10 mouse cellular contexts compared by ENCODE assay signal in genomic region chr19:55219359-55219758, GRCm38 (mm10). TPM values are rescaled to one million over a fixed set of nuclear protein-coding genes. Genes with fewer than 3 reads are reported as not detected.
DNase-seq lines count a peak whose midpoint lies in the region; ATAC-seq lines count a peak whose summit lies in the region.
"Had no signal": no experiment of that assay in that cellular context is flagged by ENCODE, and none has a peak within 500 bp of the region (broad histone marks: within the 10 kb centered on the region; RNA-seq: fewer than 3 reads in every experiment).

No protein-coding gene starts in this region.

- peaks cover 20% of the 10 kb centered on the region for H3K4me1 ChIP-seq in forebrain, embryonic 10.5 days
- peaks cover 7% of the 10 kb centered on the region for H3K4me1 ChIP-seq in forebrain, embryonic 16.5 days (replicated peaks; ENCODE audit: control insufficient read depth, insufficient read depth, low read length)
- H3K4me1 ChIP-seq in lung, embryonic 15.5 days: peaks cover 29% of the 10 kb centered on the region
- peaks cover 11% of the 10 kb centered on the region for H3K4me1 ChIP-seq in midbrain, embryonic 15.5 days

- no peak for ATAC-seq in forebrain, embryonic 16.5 days
- ATAC-seq in lung, embryonic 15.5 days (ENCODE audit: borderline replicate concordance, extremely low read depth, low FRiP score, low TSS enrichment): no peak
- no peak for ATAC-seq in midbrain, embryonic 15.5 days (replicated peaks)
- ATAC-seq in frontal cortex, adult (ENCODE audit: low TSS enrichment): no peak

- no peaks in the 10 kb centered on the region for H3K36me3 ChIP-seq in forebrain, embryonic 10.5 days (replicated peaks)
- H3K36me3 ChIP-seq in forebrain, embryonic 16.5 days (ENCODE audit: control insufficient read depth, insufficient read depth): no peaks in the 10 kb centered on the region
- no peaks in the 10 kb centered on the region for H3K36me3 ChIP-seq in lung, embryonic 15.5 days
- H3K36me3 ChIP-seq in midbrain, embryonic 15.5 days (replicated peaks): no peaks in the 10 kb centered on the region

- 0 out of 2 replicates have a peak overlapping the region, but pooled peaks have one; percentile 63 for H3K27ac ChIP-seq in forebrain, embryonic 10.5 days
- no peak overlapping the region for H3K27ac ChIP-seq in forebrain, embryonic 16.5 days (ENCODE audit: low read length)
- peak overlapping the region; percentile 35; the same call in 1 of the 2 replicates for H3K27ac ChIP-seq in lung, embryonic 15.5 days
- H3K27ac ChIP-seq in midbrain, embryonic 15.5 days: no peak overlapping the region

- H3K27me3 ChIP-seq in forebrain, embryonic 10.5 days (ENCODE audit: poor library complexity, severe bottlenecking): peaks cover 7% of the 10 kb centered on the region
- no peaks in the 10 kb centered on the region for H3K27me3 ChIP-seq in forebrain, embryonic 16.5 days (replicated peaks; ENCODE audit: control insufficient read depth, insufficient read depth, low read length)
- H3K27me3 ChIP-seq in lung, embryonic 15.5 days: no peaks in the 10 kb centered on the region
- H3K27me3 ChIP-seq in midbrain, embryonic 15.5 days (replicated peaks): no peaks in the 10 kb centered on the region

- no peak overlapping the region; the same call in 1 of the 2 replicates for H3K4me2 ChIP-seq in forebrain, embryonic 16.5 days (ENCODE audit: low read length)
- no peak overlapping the region for H3K4me2 ChIP-seq in lung, embryonic 15.5 days
- H3K4me2 ChIP-seq in midbrain, embryonic 15.5 days: peak overlapping the region; percentile 64; the same call in 1 of the 2 replicates

- no peak for DNase-seq in forebrain, embryonic 10.5 days (ENCODE audit: extremely low spot score, low spot score)
- no peak for DNase-seq in lung, postnatal 14 days
- peak; percentile 40 for DNase-seq in kidney, adult 9 months
- no peak for DNase-seq in right cerebral cortex, postnatal 36 days (ENCODE audit: low spot score in 2 of 2)
- DNase-seq: cerebellum, adult 11-12 months; right cerebral cortex, postnatal 14 days had no signal

- H3K9me3 ChIP-seq in forebrain, embryonic 10.5 days: no peaks in the 10 kb centered on the region
- no peaks in the 10 kb centered on the region for H3K9me3 ChIP-seq in forebrain, embryonic 16.5 days (ENCODE audit: control insufficient read depth, low read length)
- H3K9me3 ChIP-seq in lung, embryonic 15.5 days: no peaks in the 10 kb centered on the region
- no peaks in the 10 kb centered on the region for H3K9me3 ChIP-seq in midbrain, embryonic 15.5 days

- no peak overlapping the region; the same call in 1 of the 2 replicates for H3K9ac ChIP-seq in forebrain, embryonic 16.5 days (replicated peaks; ENCODE audit: low read depth, low read length)
- no peak overlapping the region for H3K9ac ChIP-seq in lung, embryonic 15.5 days
- H3K9ac ChIP-seq in midbrain, embryonic 15.5 days: peak overlapping the region; percentile 38; the same call in 1 of the 2 replicates

- WGBS in forebrain, embryonic 10.5 days: 79% methylated on average over 8 of the region's 8 CpGs
- WGBS in forebrain, embryonic 16.5 days: 77% methylated on average over 8 of the region's 8 CpGs
- WGBS in lung, embryonic 15.5 days: 68% methylated on average over 8 of the region's 8 CpGs
- WGBS in midbrain, embryonic 15.5 days: 75% methylated on average over 8 of the region's 8 CpGs

- H3K4me3 ChIP-seq in forebrain, embryonic 10.5 days: peak overlapping the region; percentile 52; the same call in 1 of the 2 replicates
- H3K4me3 ChIP-seq in forebrain, embryonic 16.5 days (replicated peaks; ENCODE audit: low read length): no peak overlapping the region
- no peak overlapping the region for H3K4me3 ChIP-seq in lung, embryonic 15.5 days
- H3K4me3 ChIP-seq in midbrain, embryonic 15.5 days: no peak overlapping the region

RNA-seq across cellular contexts. Expression of gene Gucy2g, which starts 21.7 kb away (rescaled TPM):
- not detected in 2 replicates for polyA plus RNA-seq in forebrain, embryonic 10.5 days (2016; fragmentation: Nextera tagmentation; extraction: Ambion mirVana)
- polyA plus RNA-seq in forebrain, embryonic 16.5 days (2015; fragmentation: Nextera tagmentation; extraction: Ambion mirVana): not detected in 2 replicates
- 0.05 TPM in 1 of 2 replicates, not detected in the other for polyA plus RNA-seq in lung, embryonic 15.5 days (2015; fragmentation: Nextera tagmentation; extraction: Ambion mirVana)
- not detected in 2 replicates for polyA plus RNA-seq in midbrain, embryonic 15.5 days (2015; fragmentation: Nextera tagmentation; extraction: Ambion mirVana)

RNA-seq across cellular contexts. Expression of gene Acsl5, which starts 32.4 kb away (rescaled TPM):
- 24.7 and 26.2 TPM in 2 replicates for polyA plus RNA-seq in forebrain, embryonic 10.5 days (2016; fragmentation: Nextera tagmentation; extraction: Ambion mirVana)
- polyA plus RNA-seq in forebrain, embryonic 16.5 days (2015; fragmentation: Nextera tagmentation; extraction: Ambion mirVana): 13.4 and 15.8 TPM in 2 replicates
- 81.8 and 83.7 TPM in 2 replicates for polyA plus RNA-seq in lung, embryonic 15.5 days (2015; fragmentation: Nextera tagmentation; extraction: Ambion mirVana)
- polyA plus RNA-seq in midbrain, embryonic 15.5 days (2015; fragmentation: Nextera tagmentation; extraction: Ambion mirVana): 13.4 and 15.7 TPM in 2 replicates

RNA-seq across cellular contexts. Expression of gene Tectb, which starts 38.8 kb away (rescaled TPM):
- not detected in 2 replicates for polyA plus RNA-seq in forebrain, embryonic 10.5 days (2016; fragmentation: Nextera tagmentation; extraction: Ambion mirVana)
- polyA plus RNA-seq in forebrain, embryonic 16.5 days (2015; fragmentation: Nextera tagmentation; extraction: Ambion mirVana): not detected in 2 replicates
- 0.15 TPM in 1 of 2 replicates, not detected in the other for polyA plus RNA-seq in lung, embryonic 15.5 days (2015; fragmentation: Nextera tagmentation; extraction: Ambion mirVana)
- 0.22 and 0.46 TPM in 2 replicates for polyA plus RNA-seq in midbrain, embryonic 15.5 days (2015; fragmentation: Nextera tagmentation; extraction: Ambion mirVana)

Comparison
In these comparisons a context has a peak if more than half of its experiments do, and no peak if none do; other contexts are left out.
1. H3K27ac ChIP-seq: peak in forebrain, embryonic 10.5 days (single experiment) and lung, embryonic 15.5 days (single experiment); none in forebrain, embryonic 16.5 days (single experiment) and midbrain, embryonic 15.5 days (single experiment).